Mouse (Mus musculus) spleen, adult 18-20 months (tissue): ENCODE results near the gene Por.
A peak's percentile ranks its signal among the peaks of the same experiment; 100 is the strongest.

ENCODE experiments used
- DNase-seq, 2 experiments: peaks; one replicate each; pipeline ENCODE4 v3.0.0; 2022; ENCODE audit warnings: mixed read lengths in 2 of 2

Gene Por

DNA sequence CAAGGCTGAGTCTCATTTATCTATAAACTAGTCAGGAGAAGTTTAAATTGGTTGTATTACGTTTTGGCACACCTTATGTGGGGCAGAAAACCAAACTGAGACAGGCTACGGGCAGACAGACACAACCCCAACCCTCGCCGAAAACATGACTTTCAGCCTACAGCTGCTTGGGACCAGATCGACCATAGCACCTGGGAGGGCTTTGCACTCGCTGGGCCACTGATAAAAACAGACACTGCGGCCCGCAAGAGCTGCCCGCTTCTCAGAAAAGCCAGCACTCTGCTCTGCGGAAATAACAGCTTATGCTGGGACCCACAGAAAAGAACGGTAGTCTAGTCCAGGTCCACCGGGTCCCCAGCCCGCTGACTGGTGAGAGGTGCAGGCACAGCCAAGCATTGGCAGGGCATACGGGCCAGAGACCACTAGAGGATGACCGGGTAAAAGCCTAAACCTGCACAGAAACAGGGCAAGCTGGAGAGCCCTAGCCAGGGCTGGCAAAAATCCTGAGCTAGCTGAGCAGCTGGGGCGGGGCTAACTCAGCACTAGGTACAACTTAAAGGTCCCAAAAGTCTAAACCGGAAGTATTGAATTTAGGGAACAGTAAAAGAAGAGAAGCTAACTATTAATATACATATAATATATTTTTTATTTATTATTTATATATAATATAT is 12.0 kb upstream of the Por start:
- DNase-seq: no peak

- DNase-seq: no peak
These were observed 9.9 kb upstream of the Por start for GRCm38 (mm10) chr5:135659956-135660355.

GRCm38 (mm10) chr5:135660535-135660934 is 9.3 kb upstream of the Por start:
- no peak for DNase-seq

- no peak for DNase-seq
These were observed 2.9 kb upstream of the Por start for GRCm38 (mm10) chr5:135666890-135667289.

GRCm38 (mm10) chr5:135668071-135668470 is 1.8 kb upstream of the Por start:
- DNase-seq: no peak

DNA sequence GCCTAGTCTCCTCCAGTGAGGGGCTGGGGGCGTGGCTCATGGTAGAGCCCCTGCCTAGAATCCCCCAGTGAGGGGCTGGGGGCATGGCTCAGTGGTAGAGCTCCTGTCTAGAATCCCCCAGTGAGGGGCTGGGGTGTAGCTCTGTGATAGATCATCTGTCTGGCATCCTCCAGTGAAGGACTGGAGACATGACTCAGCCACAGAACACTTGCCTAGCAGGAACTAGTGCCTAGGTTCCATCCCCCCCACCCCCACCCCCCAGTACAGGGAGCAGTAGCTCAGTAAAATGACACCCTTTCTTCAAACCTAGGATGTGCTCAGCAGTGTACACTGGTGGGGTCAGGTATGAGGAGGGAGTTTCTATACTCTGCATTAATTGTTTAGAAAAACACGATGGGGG is 1.0 kb downstream of the Por start:
- DNase-seq: no peak

DNA sequence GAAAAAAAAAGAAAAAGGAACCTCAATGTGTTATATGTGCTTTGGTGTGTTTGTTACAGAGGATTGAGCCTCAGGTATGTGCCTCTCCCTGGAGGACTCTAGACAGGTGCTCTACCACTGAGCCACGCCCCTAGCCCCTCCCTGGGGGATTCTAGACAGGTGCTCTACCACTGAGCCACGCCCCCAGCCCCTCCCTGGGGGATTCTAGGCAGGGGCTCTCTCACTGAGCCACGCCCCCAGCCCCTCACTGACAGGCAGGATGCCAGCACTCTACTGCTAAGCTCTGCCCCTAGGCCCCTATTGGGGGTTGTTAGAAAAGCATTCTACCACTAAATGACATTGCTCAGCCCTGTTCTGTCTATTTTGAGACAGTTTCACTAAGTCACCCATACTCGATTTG is 2.7 kb downstream of the Por start:
- no peak for DNase-seq

GRCm38 (mm10) chr5:135672980-135673379 is 3.1 kb downstream of the Por start:
- DNase-seq: no peak

GRCm38 (mm10) chr5:135674349-135674775 is 4.5 kb downstream of the Por start:
- DNase-seq: no peak

DNA sequence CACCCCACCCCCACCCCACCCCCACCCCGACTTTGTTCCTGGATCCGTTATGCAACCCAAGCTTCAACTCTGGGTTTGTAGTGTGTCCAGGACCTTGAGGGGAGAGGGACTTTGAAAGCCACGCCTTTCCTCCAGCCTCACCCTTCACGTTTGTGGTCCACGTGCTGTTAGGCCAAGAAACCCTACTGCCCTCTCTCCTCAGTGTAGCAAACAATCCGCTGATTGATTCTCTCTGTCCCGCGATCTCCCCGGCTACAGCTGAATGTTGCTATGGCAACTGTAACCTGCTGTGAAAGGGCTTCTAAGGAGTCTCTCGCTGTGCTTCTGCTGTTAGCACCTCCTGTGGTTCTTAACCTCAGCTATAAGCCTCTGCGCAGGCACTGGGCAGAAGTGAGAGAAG is 5.0 kb downstream of the Por start:
- DNase-seq: no peak

DNA sequence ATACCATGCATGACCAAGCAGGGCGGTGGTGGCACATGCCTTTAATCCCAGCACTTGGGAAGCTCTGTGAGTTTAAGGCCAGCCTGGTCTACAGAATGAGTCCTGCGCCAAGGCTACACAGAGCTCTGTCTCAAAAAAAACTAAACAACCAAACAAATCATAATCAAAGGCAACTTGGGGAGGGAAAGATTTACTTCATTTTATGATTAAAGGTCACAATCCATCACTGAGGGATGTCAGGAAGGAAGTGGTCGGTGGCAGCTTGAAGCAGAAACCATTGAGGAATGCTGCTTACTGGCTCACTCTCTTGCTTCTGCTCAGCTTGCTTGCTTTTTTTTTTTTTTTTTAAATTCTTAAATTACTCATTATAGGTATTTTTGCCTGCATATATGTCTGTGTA is 6.9 kb downstream of the Por start:
- DNase-seq: no peak

GRCm38 (mm10) chr5:135677251-135677650 is 7.4 kb downstream of the Por start:
- no peak for DNase-seq

DNA sequence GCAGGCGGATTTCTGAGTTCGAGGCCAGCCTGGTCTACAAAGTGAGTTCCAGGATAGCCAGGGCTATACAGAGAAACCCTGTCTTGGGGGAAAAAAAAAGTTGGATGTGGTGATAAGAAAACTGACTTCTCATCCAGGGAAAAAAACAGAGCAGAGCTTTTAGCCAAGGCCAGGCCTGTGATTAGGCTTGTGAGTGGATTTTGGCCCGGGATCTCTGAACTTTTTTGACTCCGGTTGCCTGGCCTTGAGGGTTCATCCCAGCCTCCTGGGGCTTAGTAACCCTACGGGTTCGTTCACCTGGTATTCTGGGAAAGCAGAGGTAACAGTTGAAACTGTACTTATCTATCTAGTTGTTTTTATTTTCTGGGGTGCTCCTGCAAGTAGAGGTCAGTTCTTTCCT is 8.6 kb downstream of the Por start:
- no peak for DNase-seq

GRCm38 (mm10) chr5:135680967-135681545 is 11.2 kb downstream of the Por start:
- DNase-seq: no peak

- no peak for DNase-seq
These were observed 12.2 kb downstream of the Por start for GRCm38 (mm10) chr5:135682009-135682408.

DNA sequence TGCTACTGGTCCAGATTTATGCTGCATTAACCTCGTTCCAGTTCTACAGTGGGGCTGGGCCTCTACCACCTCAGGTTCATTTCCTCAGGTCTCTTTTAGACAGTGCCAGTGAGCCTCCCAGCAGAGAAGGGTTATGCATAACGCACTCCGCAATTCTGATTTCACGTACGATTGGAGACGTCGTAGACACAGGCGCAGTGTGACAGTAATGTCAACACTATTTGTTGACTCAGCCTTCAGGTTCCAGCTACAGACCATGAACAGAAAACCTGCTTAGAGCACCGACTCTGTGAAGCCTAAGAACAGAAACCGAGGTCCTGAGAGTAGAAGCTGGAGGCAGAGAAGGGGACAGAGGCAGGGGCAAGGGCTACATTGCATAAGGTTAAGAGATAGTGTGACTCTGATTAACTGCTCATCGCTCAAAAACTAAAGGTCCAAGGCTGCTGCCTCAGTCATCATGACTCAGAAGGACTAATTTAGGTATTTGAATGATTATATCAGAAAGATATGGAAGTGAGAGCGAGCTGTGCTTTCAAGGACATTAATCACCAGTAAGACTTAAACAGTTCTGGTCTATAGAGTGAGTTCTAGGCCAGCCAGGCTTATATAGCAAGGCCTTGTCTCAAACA is 13.2 kb downstream of the Por start:
- no peak for DNase-seq

DNA sequence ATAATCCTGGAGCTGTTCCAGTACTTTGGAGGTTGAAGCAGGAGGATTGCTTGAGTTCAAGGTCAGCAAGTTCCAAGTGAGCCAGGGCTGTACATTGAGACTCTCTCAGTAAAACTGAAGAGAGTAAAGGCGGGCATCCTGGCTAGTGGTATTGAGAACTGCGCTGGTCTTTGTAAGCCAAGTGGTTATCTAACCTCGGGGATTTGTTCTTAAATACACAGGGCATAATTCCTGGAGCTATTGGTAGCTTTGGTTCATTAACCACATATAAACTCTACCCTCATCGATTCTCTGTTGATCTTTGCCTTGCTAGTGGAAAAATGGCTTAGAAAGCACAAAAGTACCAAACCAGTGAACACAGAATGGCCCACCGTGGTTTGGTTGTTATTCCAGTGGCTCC is 20.6 kb downstream of the Por start:
- no peak for DNase-seq

DNA sequence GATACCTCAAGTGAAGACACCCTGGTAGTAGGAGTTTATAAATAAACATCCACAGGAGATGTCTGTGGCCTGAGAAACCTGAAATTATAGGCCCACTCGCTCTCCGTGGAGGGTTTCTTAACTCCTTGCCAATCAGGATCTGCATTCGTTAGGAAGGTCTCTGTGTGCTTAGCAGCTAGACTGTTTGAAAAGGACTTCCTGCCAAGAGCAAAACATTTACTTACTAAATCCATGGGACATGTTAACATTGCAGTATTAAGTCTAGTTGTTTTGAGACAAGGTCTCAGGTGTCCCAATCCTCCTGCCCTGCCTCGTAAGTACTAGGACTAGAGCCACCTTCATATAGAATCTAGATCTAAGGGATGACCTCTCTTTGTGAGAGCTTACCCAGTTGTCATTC is 21.4 kb downstream of the Por start:
- no peak for DNase-seq

- DNase-seq: no peak
These were observed 23.5 kb downstream of the Por start for GRCm38 (mm10) chr5:135693281-135693853.

DNA sequence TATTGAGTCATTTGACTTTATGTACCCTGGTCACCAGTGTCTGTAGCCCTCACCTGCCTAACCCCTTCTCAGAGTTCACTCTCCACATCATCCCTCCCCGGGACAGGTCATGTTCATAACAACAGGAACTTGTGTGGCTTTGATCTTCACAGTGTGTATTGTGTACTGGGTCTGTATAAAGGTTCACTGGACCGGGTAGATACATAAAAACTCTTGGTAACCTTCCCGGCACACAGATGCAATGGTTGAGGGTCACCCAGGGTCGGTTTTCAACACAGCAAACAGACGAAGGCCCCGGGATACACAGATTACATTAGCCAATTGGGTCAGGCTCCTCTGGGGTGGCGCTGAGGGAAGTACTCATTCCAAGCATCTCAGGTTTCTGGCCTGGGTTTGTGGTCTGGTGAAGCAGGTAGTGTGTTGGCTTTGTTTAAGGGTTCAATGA is 25.5 kb downstream of the Por start:
- DNase-seq: no peak

DNA sequence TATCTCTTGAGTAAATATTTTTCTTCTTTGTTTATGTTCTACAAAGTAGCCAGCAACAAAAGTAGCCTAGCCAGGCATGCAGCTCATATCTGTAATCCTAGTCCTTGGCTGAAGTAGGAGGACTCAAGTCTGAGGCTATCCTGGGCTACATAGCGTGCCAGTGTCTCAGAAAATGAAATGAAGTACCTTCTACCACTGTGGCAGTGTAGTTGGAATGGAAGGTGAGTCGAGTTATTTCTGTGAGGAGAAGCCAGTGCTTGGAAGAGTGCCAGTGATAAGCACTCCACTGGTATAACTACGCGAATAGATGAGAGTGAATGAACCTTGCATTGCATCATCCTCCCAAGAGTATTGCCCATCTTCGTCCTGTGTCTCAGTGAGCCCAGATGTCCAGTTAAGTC is 27.9 kb downstream of the Por start:
- no peak for DNase-seq

- no peak for DNase-seq
These were observed 31.8 kb downstream of the Por start for GRCm38 (mm10) chr5:135701601-135702000.

DNA sequence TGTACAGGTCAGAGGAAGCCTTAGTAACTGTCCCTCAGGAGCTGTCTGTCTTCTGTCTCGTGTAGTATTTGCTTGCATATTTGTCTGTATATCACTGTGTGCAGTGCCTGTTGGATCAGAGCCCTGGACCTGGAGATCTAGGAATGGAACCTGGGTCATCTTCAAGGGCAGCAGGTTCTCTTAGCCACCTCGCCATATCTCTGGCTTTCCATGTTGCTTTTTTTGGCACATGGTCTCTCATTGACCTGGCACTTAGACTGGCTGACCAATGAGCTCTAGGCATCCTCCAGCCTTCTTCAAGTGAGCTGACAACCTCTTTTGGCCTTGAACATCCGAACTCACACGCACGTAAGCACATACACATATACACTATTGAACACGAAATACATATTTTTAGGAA is 32.4 kb downstream of the Por start:
- no peak for DNase-seq

DNA sequence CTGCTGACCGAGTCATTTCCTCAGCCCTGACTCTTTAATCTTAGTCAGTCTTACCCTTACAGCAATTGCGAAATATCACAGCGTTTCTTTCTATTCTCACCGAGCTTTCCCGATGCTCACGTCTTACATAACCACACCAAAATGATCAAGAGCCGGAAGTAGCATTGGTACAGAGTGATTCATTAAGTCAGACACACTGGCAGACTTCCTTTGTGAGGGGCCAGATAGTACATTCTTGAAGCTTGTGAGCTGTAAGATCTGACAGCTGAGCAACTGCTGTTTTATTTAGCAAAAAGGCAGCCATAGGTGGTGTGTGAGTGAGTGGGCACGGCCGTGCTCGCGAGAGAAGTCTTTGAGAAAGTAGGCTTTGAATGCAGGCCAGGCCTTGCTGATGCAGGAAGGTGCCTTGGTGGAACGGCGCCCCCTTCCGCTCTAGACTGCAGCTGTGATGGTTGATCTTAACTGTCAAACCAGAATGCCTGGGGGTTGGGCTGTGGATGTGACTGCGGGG is 32.9 kb downstream of the Por start:
- DNase-seq: peak; percentile 28 to 49
